Mouse (Mus musculus): ENCODE data around the gene Cldn18.
A peak's percentile ranks its signal among the peaks of the same experiment; 100 is the strongest.

The Cldn18 gene

GRCm38 (mm10) chr9:99681980-99682570 is 35.0 kb downstream of the Cldn18 start:
- peak; percentile 21 for DNase-seq

DNA sequence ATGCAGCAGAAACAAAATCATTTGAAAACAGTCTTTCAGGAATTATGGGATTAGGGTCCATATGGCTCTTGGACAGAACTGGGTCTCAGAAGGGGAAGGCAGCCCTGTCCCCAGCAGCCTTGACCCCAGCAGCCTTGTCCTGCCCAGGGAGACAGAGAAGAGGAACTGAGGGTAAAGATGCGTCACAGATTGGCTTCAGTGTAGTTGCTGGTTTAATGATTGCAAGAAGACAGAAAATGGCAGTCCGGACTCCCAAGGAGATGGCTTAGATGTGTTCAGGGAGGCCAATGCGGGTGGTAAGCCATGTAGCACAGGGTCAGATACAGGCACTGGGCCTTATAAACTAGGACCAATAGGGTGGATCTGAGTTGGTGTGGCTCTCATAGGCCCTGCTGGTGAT is 41.4 kb downstream of the Cldn18 start:
- no peak for DNase-seq

GRCm38 (mm10) chr9:99671603-99672002 is 45.5 kb downstream of the Cldn18 start:
- peak; percentile 51 for DNase-seq

- DNase-seq: peak; percentile 60
Observed at GRCm38 (mm10) chr9:99667596-99667995, 49.5 kb downstream of the Cldn18 start.

- DNase-seq: no peak
Observed at GRCm38 (mm10) chr9:99662887-99663286, 54.2 kb downstream of the Cldn18 start.

- peak; percentile 74 for DNase-seq
Observed at GRCm38 (mm10) chr9:99662406-99662805, 54.7 kb downstream of the Cldn18 start.

DNA sequence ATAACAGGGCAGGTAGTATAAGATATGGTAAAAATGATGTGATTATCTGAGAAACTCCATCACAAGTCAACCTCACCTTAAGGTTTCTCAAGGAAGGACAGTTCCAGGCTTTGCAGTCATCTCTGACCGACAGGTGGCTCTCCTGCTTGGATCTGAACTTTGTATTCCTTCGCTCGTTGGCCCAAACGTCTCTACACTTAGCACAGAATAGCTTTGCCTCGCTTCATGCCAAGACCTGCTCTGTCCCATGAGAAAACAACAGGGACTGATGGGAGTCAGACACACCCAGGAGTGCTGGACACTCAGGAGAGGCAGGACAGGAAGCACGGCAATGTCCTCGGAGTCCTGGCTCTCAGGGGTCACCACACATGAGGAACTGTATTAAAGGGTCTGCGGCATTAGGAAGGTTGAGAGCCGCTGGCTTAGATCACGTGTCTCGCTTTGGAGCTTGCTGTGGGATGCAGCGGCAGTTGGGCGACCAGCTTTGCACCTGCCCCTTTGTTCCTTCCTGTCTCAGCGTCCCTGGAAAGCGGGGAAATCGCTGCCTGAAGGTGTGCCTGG is 55.4 kb downstream of the Cldn18 start:
- DNase-seq: no peak

- no peak for DNase-seq
Observed at GRCm38 (mm10) chr9:99660756-99661155, 56.3 kb downstream of the Cldn18 start.

GRCm38 (mm10) chr9:99646102-99646501 is 71.0 kb downstream of the Cldn18 start:
- no peak for DNase-seq

- peak; percentile 46 for DNase-seq
Observed at GRCm38 (mm10) chr9:99645416-99645815, 71.7 kb downstream of the Cldn18 start.

DNA sequence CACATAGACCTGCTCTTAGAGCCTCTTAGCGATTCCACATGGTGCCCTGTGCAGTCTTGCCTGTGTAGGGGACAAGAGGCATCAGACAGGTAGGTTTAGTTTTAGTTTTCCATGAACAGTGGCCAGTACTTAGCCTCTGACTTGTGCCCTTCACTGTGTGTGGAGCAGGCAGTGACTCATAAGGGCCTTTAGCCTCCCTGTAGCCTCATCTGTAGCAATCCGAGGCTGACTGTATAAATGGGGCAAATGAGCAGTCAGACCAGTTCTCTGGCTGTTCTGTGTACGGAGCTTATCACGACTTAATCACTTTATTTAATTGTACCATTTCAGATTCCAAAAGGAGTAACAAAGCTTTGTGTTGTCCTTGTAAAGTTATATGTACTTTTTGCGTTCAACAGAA is 77.1 kb downstream of the Cldn18 start:
- no peak for DNase-seq

Measured in lung, postnatal 14 days (tissue).